Mouse (Mus musculus) myocyte (in vitro differentiated cells): ENCODE measurements at regions not wholly inside any gene's neighbourhood (a gene's known extent, or its start where the extent isn't known, plus 50 kb on each side); places are given as distances from the start of the nearest gene placed in this dataset.

Source experiments
- H3K27me3 ChIP-seq: one replicate; pipeline ENCODE4 v1.6.1; 2011; ENCODE audit not compliant: control insufficient read depth, insufficient read depth, insufficient read length
- H3K36me3 ChIP-seq: one replicate; pipeline ENCODE4 v1.6.1; 2011; ENCODE audit not compliant: control insufficient read depth, insufficient read depth
- H3K4me2 ChIP-seq: one replicate; pipeline ENCODE4 v1.6.1; 2011; ENCODE audit warnings: low read depth, control low read depth
- H3K4me3 ChIP-seq: one replicate; pipeline ENCODE4 v1.5.1; 2011; ENCODE audit warnings: mild to moderate bottlenecking, control low read depth, moderate library complexity
- H3K79me2 ChIP-seq: one replicate; pipeline ENCODE4 v1.6.1; 2011; ENCODE audit not compliant: control insufficient read depth, insufficient read depth
- H3ac ChIP-seq: one replicate; pipeline ENCODE4 v1.6.1; 2011; ENCODE audit not compliant: control insufficient read depth, insufficient read length
- CEBPB ChIP-seq: IDR thresholded peaks from 2 replicates; pipeline ENCODE4 v1.6.1; 2011; ENCODE audit warnings: mild to moderate bottlenecking, moderate library complexity; ENCODE audit not compliant: poor library complexity, insufficient read depth, severe bottlenecking
- E2F4 ChIP-seq: IDR thresholded peaks from one replicate; pipeline ENCODE4 v1.6.1; 2011; ENCODE audit warnings: mild to moderate bottlenecking, control low read depth, moderate library complexity; ENCODE audit not compliant: insufficient read depth
- MAX ChIP-seq: IDR thresholded peaks from one replicate; pipeline ENCODE4 v1.6.1; 2011; ENCODE audit warnings: low read depth, mild to moderate bottlenecking, control low read depth
- MYOD1 ChIP-seq, 3 experiments: IDR thresholded peaks; one replicate each; pipeline ENCODE4 v1.6.1; 2011; ENCODE audit warnings: control low read depth in 2 of 3, low read depth in 2 of 3, mild to moderate bottlenecking in 2 of 3, moderate library complexity in 1 of 3; ENCODE audit not compliant: insufficient read length in 2 of 3, control insufficient read depth in 1 of 3
- MYOG ChIP-seq, 3 experiments: IDR thresholded peaks; one replicate each; pipeline ENCODE4 v1.6.1; 2011; ENCODE audit warnings: control low read depth in 2 of 3, low read depth in 2 of 3, mild to moderate bottlenecking in 2 of 3; ENCODE audit not compliant: insufficient read length in 2 of 3, control insufficient read depth in 1 of 3, insufficient read depth in 1 of 3
- POLR2A ChIP-seq: IDR thresholded peaks from one replicate; pipeline ENCODE4 v1.6.1; 2011; ENCODE audit warnings: low read depth, mild to moderate bottlenecking, control low read depth, moderate library complexity; ENCODE audit not compliant: insufficient read length
- POLR2AphosphoS2 ChIP-seq: IDR thresholded peaks from one replicate; pipeline ENCODE4 v1.6.1; 2011; ENCODE audit warnings: low read depth, control low read depth; ENCODE audit not compliant: insufficient read length
- REST ChIP-seq: IDR thresholded peaks from one replicate; pipeline ENCODE4 v1.6.1; 2011; ENCODE audit warnings: mild to moderate bottlenecking, control low read depth, moderate library complexity; ENCODE audit not compliant: insufficient read depth, insufficient read length
- SRF ChIP-seq: IDR thresholded peaks from one replicate; pipeline ENCODE4 v1.6.1; 2011; ENCODE audit warnings: low read depth; ENCODE audit not compliant: control insufficient read depth, insufficient read length
- TCF12 ChIP-seq: IDR thresholded peaks from one replicate; pipeline ENCODE4 v1.6.1; 2011; ENCODE audit warnings: mild to moderate bottlenecking, control low read depth; ENCODE audit not compliant: poor library complexity, insufficient read depth, severe bottlenecking
- TCF3 ChIP-seq: IDR thresholded peaks from one replicate; pipeline ENCODE4 v1.6.1; 2011; ENCODE audit warnings: low read depth, control low read depth; ENCODE audit not compliant: insufficient read length
- USF1 ChIP-seq: IDR thresholded peaks from one replicate; pipeline ENCODE4 v1.6.1; 2011; ENCODE audit warnings: low read depth, mild to moderate bottlenecking, control low read depth, moderate library complexity

- no peak for TF ChIP-seq TCF12
- no peak for TF ChIP-seq POLR2AphosphoS2
- no peak for TF ChIP-seq CEBPB
- TF ChIP-seq SRF, result no peak
- TF ChIP-seq MAX, result no peak
- TF ChIP-seq TCF3, result no peak
- no peak for TF ChIP-seq E2F4
- TF ChIP-seq POLR2A, result no peak
- TF ChIP-seq MYOD1 (IDR thresholded peaks at IDR 0.05; ENCODE audit: control insufficient read depth in 1 of 3, insufficient read length in 2 of 3, low read depth in 2 of 3), result no peak
- TF ChIP-seq USF1, result no peak
- no peak for TF ChIP-seq REST
- H3ac ChIP-seq, result no peak overlapping the region
- no peak overlapping the region for H3K4me3 ChIP-seq
- no peaks in the 10 kb centered on the region for H3K36me3 ChIP-seq
- H3K79me2 ChIP-seq, result no peaks in the 10 kb centered on the region
- no peak overlapping the region for H3K4me2 ChIP-seq
- H3K27me3 ChIP-seq, result no peaks in the 10 kb centered on the region
Measured at GRCm38 (mm10) chr6:103312935-103313334, 197.5 kb upstream of the Chl1 start.

GRCm38 (mm10) chr6:103318081-103318480, 192.3 kb upstream of the Chl1 start:
- H3K36me3 ChIP-seq, result no peaks in the 10 kb centered on the region
- H3K4me2 ChIP-seq, result no peak overlapping the region
- no peaks in the 10 kb centered on the region for H3K79me2 ChIP-seq
- H3K27me3 ChIP-seq, result no peaks in the 10 kb centered on the region
- no peak overlapping the region for H3K4me3 ChIP-seq
- H3ac ChIP-seq, result no peak overlapping the region
- TF ChIP-seq USF1, result no peak
- TF ChIP-seq TCF3, result no peak
- TF ChIP-seq POLR2AphosphoS2, result no peak
- no peak for TF ChIP-seq MYOG (IDR thresholded peaks at IDR 0.05; ENCODE audit: control insufficient read depth in 1 of 3, insufficient read depth in 1 of 3, insufficient read length in 2 of 3, low read depth in 2 of 3)
- no peak for TF ChIP-seq MYOD1 (IDR thresholded peaks at IDR 0.05; ENCODE audit: control insufficient read depth in 1 of 3, insufficient read length in 2 of 3, low read depth in 2 of 3)

GRCm38 (mm10) chr6:103318677-103319359, 191.6 kb upstream of the Chl1 start:
- no peak overlapping the region for H3K4me3 ChIP-seq
- no peak overlapping the region for H3ac ChIP-seq
- H3K36me3 ChIP-seq, result no peaks in the 10 kb centered on the region
- H3K4me2 ChIP-seq, result no peak overlapping the region
- no peaks in the 10 kb centered on the region for H3K27me3 ChIP-seq
- TF ChIP-seq MYOD1 (IDR thresholded peaks at IDR 0.05; ENCODE audit: control insufficient read depth in 1 of 3, insufficient read length in 2 of 3, low read depth in 2 of 3) (no peak), REST (no peak), TCF3 (no peak), E2F4 (no peak), POLR2AphosphoS2 (no peak), TCF12 (no peak), SRF (no peak), USF1 (no peak), POLR2A (no peak), MAX (no peak), MYOG (IDR thresholded peaks at IDR 0.05; ENCODE audit: control insufficient read depth in 1 of 3, insufficient read depth in 1 of 3, insufficient read length in 2 of 3, low read depth in 2 of 3) (no peak), CEBPB (no peak)
- no peaks in the 10 kb centered on the region for H3K79me2 ChIP-seq

GRCm38 (mm10) chr6:103319964-103320363, 190.4 kb upstream of the Chl1 start:
- Histone ChIP-seq H3ac (no peak overlapping the region), H3K4me2 (no peak overlapping the region)

GRCm38 (mm10) chr6:103320550-103320949, 189.8 kb upstream of the Chl1 start:
- no peaks in the 10 kb centered on the region for H3K36me3 ChIP-seq
- H3K79me2 ChIP-seq, result no peaks in the 10 kb centered on the region
- H3K27me3 ChIP-seq, result no peaks in the 10 kb centered on the region
- H3K4me3 ChIP-seq, result no peak overlapping the region
- H3K4me2 ChIP-seq, result no peak overlapping the region
- TF ChIP-seq MYOD1 (IDR thresholded peaks at IDR 0.05; ENCODE audit: control insufficient read depth in 1 of 3, insufficient read length in 2 of 3, low read depth in 2 of 3), result no peak
- TF ChIP-seq E2F4, result no peak
- TF ChIP-seq USF1, result no peak
- no peak for TF ChIP-seq TCF3
- TF ChIP-seq REST, result no peak
- no peak for TF ChIP-seq POLR2AphosphoS2
- no peak for TF ChIP-seq POLR2A
- no peak for TF ChIP-seq CEBPB
- TF ChIP-seq MYOG (IDR thresholded peaks at IDR 0.05; ENCODE audit: control insufficient read depth in 1 of 3, insufficient read depth in 1 of 3, insufficient read length in 2 of 3, low read depth in 2 of 3), result no peak
- no peak overlapping the region for H3ac ChIP-seq

More at GRCm38 (mm10) chr6:103319964-103320363, 190.4 kb upstream of the Chl1 start:
- H3K4me3 ChIP-seq, result no peak overlapping the region
- no peaks in the 10 kb centered on the region for H3K79me2 ChIP-seq
- TF ChIP-seq TCF3 (no peak), USF1 (no peak)
- no peaks in the 10 kb centered on the region for H3K27me3 ChIP-seq
- H3K36me3 ChIP-seq, result no peaks in the 10 kb centered on the region
